Mouse (Mus musculus): Measurements from ENCODE around the gene Tspo. TPM values are rescaled to one million over a fixed set of nuclear protein-coding genes. Genes with fewer than 3 reads are reported as not detected.

Gene Tspo
- polyA plus RNA-seq, 1 experiment from 2014 or later, result 24.7 TPM

GRCm38 (mm10) chr15:83550137-83550536, 13.3 kb upstream of the Tspo start:
- Histone ChIP-seq H3K36me3 (replicated peaks; ENCODE audit: control insufficient read depth, insufficient read depth, low read depth, low read length) (peaks cover 6% of the 10 kb centered on the region; the same call in 1 of the 2 replicates), H3K27ac (replicated peaks; ENCODE audit: low read depth, low read length) (no peak overlapping the region), H3K27me3 (ENCODE audit: control insufficient read depth, insufficient read depth, low read length) (no peaks in the 10 kb centered on the region), H3K9ac (replicated peaks; ENCODE audit: low read length) (no peak overlapping the region), H3K4me2 (ENCODE audit: low read depth, low read length) (no peak overlapping the region), H3K4me1 (ENCODE audit: control insufficient read depth, insufficient read depth, low read length) (no peaks in the 10 kb centered on the region), H3K4me3 (ENCODE audit: low read depth, low read length) (no peak overlapping the region), H3K9me3 (replicated peaks; ENCODE audit: control insufficient read depth, low read length) (no peaks in the 10 kb centered on the region)
- no peak for DNase-seq (ENCODE audit: low spot score)
- 88% methylated on average over 2 of the region's 2 CpGs for WGBS
- ATAC-seq (replicated peaks; ENCODE audit: insufficient number of reproducible peaks, low FRiP score, low TSS enrichment, low read depth), result no peak

DNA sequence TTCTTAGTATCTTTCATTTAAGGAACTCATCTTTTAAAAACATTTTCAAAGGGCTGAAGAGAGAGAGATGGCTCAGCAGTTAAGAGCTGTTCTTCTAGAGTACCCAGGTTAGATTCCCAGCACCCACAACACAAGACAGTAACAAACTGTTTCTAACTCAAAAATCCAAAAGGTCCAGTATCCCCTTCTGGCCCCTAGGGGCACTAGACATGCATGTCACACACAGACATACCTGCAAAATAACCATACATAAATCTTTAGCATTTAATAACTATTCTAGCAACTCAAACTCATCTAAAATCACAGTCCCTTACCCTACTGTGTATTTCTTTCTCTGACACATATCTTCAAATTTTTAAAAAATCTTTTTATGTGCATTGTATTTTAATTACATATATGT, 9.6 kb upstream of the Tspo start:
- no peaks in the 10 kb centered on the region for H3K4me1 ChIP-seq (ENCODE audit: control insufficient read depth, insufficient read depth, low read length)
- no peak overlapping the region for H3K4me3 ChIP-seq (ENCODE audit: low read depth, low read length)
- H3K4me2 ChIP-seq (ENCODE audit: low read depth, low read length), result no peak overlapping the region
- H3K27me3 ChIP-seq (ENCODE audit: control insufficient read depth, insufficient read depth, low read length), result no peaks in the 10 kb centered on the region
- H3K9ac ChIP-seq (replicated peaks; ENCODE audit: low read length), result no peak overlapping the region
- no peak overlapping the region for H3K27ac ChIP-seq (replicated peaks; ENCODE audit: low read depth, low read length)
- peaks cover 4% of the 10 kb centered on the region; the same call in 1 of the 2 replicates for H3K36me3 ChIP-seq (replicated peaks; ENCODE audit: control insufficient read depth, insufficient read depth, low read depth, low read length)
- DNase-seq (ENCODE audit: low spot score) (peak; percentile 29), ATAC-seq (replicated peaks; ENCODE audit: insufficient number of reproducible peaks, low FRiP score, low TSS enrichment, low read depth) (no peak)
- no peaks in the 10 kb centered on the region for H3K9me3 ChIP-seq (replicated peaks; ENCODE audit: control insufficient read depth, low read length)

- DNase-seq (ENCODE audit: low spot score), result peak; percentile 93
- Histone ChIP-seq H3K27me3 (ENCODE audit: control insufficient read depth, insufficient read depth, low read length) (no peaks in the 10 kb centered on the region), H3K36me3 (replicated peaks; ENCODE audit: control insufficient read depth, insufficient read depth, low read depth, low read length) (no peaks in the 10 kb centered on the region), H3K4me3 (ENCODE audit: low read depth, low read length) (peak overlapping the region; percentile 87), H3K9me3 (replicated peaks; ENCODE audit: control insufficient read depth, low read length) (no peaks in the 10 kb centered on the region), H3K4me1 (ENCODE audit: control insufficient read depth, insufficient read depth, low read length) (no peaks in the 10 kb centered on the region), H3K4me2 (ENCODE audit: low read depth, low read length) (peak overlapping the region; percentile 72), H3K27ac (replicated peaks; ENCODE audit: low read depth, low read length) (peak overlapping the region; percentile 93), H3K9ac (replicated peaks; ENCODE audit: low read length) (peak overlapping the region; percentile 98)
- WGBS, result under 1% methylated on average over 67 of the region's 74 CpGs
- peak; percentile 75 for ATAC-seq (replicated peaks; ENCODE audit: insufficient number of reproducible peaks, low FRiP score, low TSS enrichment, low read depth)
These were observed 8.0 kb upstream of the Tspo start for GRCm38 (mm10) chr15:83555161-83555974.

GRCm38 (mm10) chr15:83560941-83561477, 2.4 kb upstream of the Tspo start:
- H3K9me3 ChIP-seq (replicated peaks; ENCODE audit: control insufficient read depth, low read length), result no peaks in the 10 kb centered on the region
- H3K4me1 ChIP-seq (ENCODE audit: control insufficient read depth, insufficient read depth, low read length), result peaks cover 4% of the 10 kb centered on the region
- DNase-seq (ENCODE audit: low spot score) (no peak), ATAC-seq (replicated peaks; ENCODE audit: insufficient number of reproducible peaks, low FRiP score, low TSS enrichment, low read depth) (no peak)
- no peak overlapping the region for H3K9ac ChIP-seq (replicated peaks; ENCODE audit: low read length)
- H3K36me3 ChIP-seq (replicated peaks; ENCODE audit: control insufficient read depth, insufficient read depth, low read depth, low read length), result no peaks in the 10 kb centered on the region
- H3K27me3 ChIP-seq (ENCODE audit: control insufficient read depth, insufficient read depth, low read length), result no peaks in the 10 kb centered on the region
- no peak overlapping the region for H3K4me2 ChIP-seq (ENCODE audit: low read depth, low read length)
- WGBS, result 50% methylated on average over 5 of the region's 5 CpGs
- no peak overlapping the region for H3K27ac ChIP-seq (replicated peaks; ENCODE audit: low read depth, low read length)
- no peak overlapping the region for H3K4me3 ChIP-seq (ENCODE audit: low read depth, low read length)

DNA sequence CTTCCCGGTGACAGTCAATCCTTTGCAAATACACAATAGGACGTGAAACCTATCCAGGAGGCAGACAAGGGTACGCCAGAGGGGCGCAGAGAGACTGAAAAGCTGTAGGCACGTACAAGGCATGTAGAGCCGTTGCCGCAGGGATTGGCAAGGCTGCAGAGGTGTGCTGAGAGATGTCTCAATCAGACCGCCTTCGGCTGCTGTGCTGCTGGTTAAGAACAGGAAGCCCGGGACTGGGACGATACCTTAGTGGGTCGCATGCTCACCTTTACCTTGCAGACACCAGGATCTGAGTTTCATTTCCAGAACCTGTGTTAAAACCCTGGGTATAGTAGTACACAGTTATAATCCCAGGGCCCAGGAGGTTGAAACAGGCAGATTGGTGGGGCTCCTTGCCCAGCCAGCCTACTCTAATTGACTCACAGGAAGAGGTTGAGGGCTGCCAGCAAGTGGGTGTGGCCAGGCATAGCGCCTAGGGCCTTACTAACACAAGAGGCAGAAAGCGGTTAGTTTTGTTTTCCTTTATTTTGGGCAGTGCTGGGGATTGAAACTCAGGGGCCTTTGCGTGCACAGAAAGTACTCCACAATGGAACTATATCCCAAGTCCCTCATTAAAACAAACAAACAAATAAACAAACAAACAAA, 644 bp upstream of the Tspo start:
- Histone ChIP-seq H3K4me3 (ENCODE audit: low read depth, low read length) (no peak overlapping the region), H3K4me2 (ENCODE audit: low read depth, low read length) (peak overlapping the region; percentile 78)

DNA sequence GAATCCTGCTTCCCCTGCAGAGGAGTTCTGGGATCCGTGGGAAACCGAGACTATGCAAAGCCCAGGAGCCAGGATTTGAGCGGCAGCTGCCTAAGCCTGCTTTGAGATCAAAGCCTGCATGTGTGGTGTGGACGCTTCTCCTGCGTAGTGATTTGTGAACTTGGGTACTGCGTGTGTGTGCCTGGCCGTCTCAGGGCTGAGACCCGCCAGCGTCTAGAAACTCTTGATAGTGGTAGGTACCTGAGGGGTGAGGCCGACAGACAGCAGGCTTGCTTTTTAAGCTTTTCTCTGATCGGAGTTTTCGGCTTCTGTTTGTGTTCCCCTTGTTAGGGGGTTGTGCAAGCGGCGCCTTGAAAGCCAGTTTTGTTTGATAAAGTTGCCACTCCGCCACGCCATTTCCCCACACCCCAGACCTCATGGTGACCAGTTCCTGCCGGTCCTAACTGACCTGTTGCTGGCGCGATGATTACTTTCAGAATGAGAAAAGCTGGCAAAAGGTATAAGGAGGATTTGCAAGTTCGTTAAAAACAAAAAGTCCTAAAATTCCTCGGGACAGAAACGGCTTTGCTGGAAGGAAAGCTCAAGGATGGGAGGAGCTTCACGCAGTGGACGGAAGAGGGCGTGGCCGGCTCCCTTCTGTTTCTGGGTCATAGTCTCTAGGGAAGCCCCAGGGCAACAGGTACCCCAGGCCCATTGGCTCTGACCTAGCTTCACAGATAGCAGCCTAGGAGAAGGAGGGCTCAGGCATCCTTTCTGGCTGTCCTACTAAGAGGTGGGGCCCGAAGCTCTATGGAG, 662 bp downstream of the Tspo start:
- WGBS, result 2% methylated on average over 27 of the region's 27 CpGs
- peak overlapping the region; percentile 62 for H3K9ac ChIP-seq (replicated peaks; ENCODE audit: low read length)
- no peaks in the 10 kb centered on the region for H3K9me3 ChIP-seq (replicated peaks; ENCODE audit: control insufficient read depth, low read length)
- peak overlapping the region; percentile 78 for H3K4me2 ChIP-seq (ENCODE audit: low read depth, low read length)
- DNase-seq (ENCODE audit: low spot score) (peak; percentile 54), ATAC-seq (replicated peaks; ENCODE audit: insufficient number of reproducible peaks, low FRiP score, low TSS enrichment, low read depth) (peak; percentile 41)
- H3K27me3 ChIP-seq (ENCODE audit: control insufficient read depth, insufficient read depth, low read length), result no peaks in the 10 kb centered on the region
- no peaks in the 10 kb centered on the region for H3K36me3 ChIP-seq (replicated peaks; ENCODE audit: control insufficient read depth, insufficient read depth, low read depth, low read length)
- H3K4me1 ChIP-seq (ENCODE audit: control insufficient read depth, insufficient read depth, low read length), result peaks cover 4% of the 10 kb centered on the region
- H3K4me3 ChIP-seq (ENCODE audit: low read depth, low read length), result peak overlapping the region; percentile 39
- H3K27ac ChIP-seq (replicated peaks; ENCODE audit: low read depth, low read length), result no peak overlapping the region

More for the DNA sequence above, 644 bp upstream of the Tspo start:
- H3K4me1 ChIP-seq (ENCODE audit: control insufficient read depth, insufficient read depth, low read length), result peaks cover 4% of the 10 kb centered on the region
- no peaks in the 10 kb centered on the region for H3K27me3 ChIP-seq (ENCODE audit: control insufficient read depth, insufficient read depth, low read length)
- H3K9ac ChIP-seq (replicated peaks; ENCODE audit: low read length), result 0 out of 2 replicates have a peak overlapping the region, but pooled peaks have one; percentile 4
- 29% methylated on average over 15 of the region's 15 CpGs for WGBS
- no peak overlapping the region for H3K27ac ChIP-seq (replicated peaks; ENCODE audit: low read depth, low read length)
- no peaks in the 10 kb centered on the region for H3K9me3 ChIP-seq (replicated peaks; ENCODE audit: control insufficient read depth, low read length)
- no peak for ATAC-seq (replicated peaks; ENCODE audit: insufficient number of reproducible peaks, low FRiP score, low TSS enrichment, low read depth)
- no peaks in the 10 kb centered on the region for H3K36me3 ChIP-seq (replicated peaks; ENCODE audit: control insufficient read depth, insufficient read depth, low read depth, low read length)
- peak; percentile 58 for DNase-seq (ENCODE audit: low spot score)

- Histone ChIP-seq H3K36me3 (replicated peaks; ENCODE audit: control insufficient read depth, insufficient read depth, low read depth, low read length) (no peaks in the 10 kb centered on the region), H3K27ac (replicated peaks; ENCODE audit: low read depth, low read length) (no peak overlapping the region), H3K27me3 (ENCODE audit: control insufficient read depth, insufficient read depth, low read length) (no peaks in the 10 kb centered on the region), H3K4me1 (ENCODE audit: control insufficient read depth, insufficient read depth, low read length) (peaks cover 4% of the 10 kb centered on the region), H3K9ac (replicated peaks; ENCODE audit: low read length) (no peak overlapping the region), H3K4me3 (ENCODE audit: low read depth, low read length) (no peak overlapping the region), H3K4me2 (ENCODE audit: low read depth, low read length) (no peak overlapping the region), H3K9me3 (replicated peaks; ENCODE audit: control insufficient read depth, low read length) (no peaks in the 10 kb centered on the region)
- ATAC-seq (replicated peaks; ENCODE audit: insufficient number of reproducible peaks, low FRiP score, low TSS enrichment, low read depth), result no peak
- WGBS, result 75% methylated on average over 3 of the region's 3 CpGs
- no peak for DNase-seq (ENCODE audit: low spot score)
These were observed 2.0 kb downstream of the Tspo start for GRCm38 (mm10) chr15:83565434-83565833.

Measured in embryonic facial prominence, embryonic 11.5 days (tissue).